Mouse (Mus musculus) cerebellum, postnatal 10 days (tissue): Measurements from ENCODE around the gene Fxr2.

Source experiments
- DNase-seq, 2 experiments: peaks; one replicate each; pipeline ENCODE4 v3.0.0; 2021; ENCODE audit warnings: mixed read lengths in 2 of 2

The Fxr2 gene

GRCm38 (mm10) chr11:69662213-69662966, 29.6 kb downstream of the Fxr2 start, which contains the start of gene Mpdu1:
Gene Mpdu1, minus strand, starts transcription at chr11:69662642.
- peak; percentile 94 to 97 for DNase-seq

DNA sequence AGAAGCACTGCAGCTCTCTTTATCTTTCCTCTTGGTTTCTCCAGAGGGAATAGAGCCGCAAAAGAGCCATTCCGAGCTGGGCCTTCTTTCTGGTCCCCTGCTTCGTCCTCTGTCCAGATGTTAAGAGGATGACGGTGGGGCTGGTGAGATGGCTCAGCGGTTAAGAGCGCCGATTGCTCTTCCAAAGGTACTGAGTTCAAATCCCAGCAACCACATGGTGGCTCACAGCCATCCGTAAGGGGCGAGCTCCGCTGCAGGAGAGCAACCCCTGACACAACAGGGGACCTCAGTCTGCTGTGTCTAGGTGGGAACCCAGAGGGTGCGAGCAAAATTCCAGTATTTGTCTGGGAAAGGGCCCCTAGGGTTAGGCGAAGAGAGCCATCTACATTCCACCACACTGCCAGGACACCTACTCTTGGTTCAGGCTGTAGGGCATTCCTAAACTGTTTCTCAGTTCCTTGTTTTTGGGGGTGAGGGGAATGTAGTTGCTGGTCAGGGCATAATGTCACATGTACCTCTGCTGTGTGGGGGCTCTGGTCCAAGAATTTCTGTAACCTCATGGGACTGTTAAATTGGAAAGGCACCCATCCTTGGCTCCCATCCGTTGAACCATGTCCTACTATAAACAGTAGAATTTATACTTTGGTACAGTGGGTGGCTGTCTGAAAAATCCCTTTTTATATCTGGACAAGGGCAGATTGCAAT, 30.3 kb downstream of the Fxr2 start:
- peak; percentile 41 to 54 for DNase-seq

GRCm38 (mm10) chr11:69663795-69664194, 31.0 kb downstream of the Fxr2 start:
- DNase-seq: peak in 1 of 2 experiments; percentile 34

DNA sequence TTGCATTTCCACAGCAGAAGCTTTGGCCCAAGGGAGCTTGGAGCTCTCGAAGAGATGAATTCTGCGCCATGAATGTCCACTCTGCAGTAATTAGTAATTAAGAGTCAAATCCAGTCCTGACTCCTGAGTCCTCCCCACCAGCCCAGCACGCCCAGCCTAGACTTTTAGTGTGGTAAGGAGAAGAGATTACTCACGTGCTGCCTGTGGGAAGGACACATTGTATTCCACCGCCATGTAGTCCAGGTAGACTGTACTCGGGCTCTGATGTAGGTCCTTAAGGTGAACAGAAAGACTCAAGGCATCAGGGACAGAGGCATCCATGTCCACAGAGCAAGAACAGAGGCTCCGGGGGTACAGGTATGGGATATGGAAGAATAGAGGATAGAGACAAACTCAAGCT, 32.1 kb downstream of the Fxr2 start:
- no peak for DNase-seq

DNA sequence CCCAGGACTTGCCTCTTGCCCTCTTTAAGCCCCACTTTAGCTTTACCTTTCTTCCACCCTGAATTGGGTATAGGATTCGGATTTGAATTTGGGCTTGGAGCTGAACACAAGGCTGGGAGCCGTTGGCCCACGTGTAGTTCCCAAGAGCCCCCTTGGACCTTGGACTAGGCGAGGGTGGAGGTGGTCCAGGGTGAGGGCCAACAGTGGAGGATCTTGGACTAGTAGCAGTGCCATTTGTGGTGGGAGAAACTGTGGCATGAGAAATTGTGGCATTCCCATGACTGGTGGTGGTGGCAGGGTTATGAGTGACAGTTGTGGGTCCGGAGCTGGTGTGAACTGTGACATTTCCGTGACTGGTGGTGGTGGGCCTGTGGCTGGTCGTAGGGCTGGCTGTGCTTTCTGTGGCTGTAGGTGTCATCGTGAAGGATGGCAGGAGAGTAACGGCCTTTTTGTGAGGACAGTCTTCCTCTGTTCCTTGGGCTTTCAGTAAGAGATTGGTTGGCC, 32.7 kb downstream of the Fxr2 start:
- DNase-seq: peak in 1 of 2 experiments; percentile 26

DNA sequence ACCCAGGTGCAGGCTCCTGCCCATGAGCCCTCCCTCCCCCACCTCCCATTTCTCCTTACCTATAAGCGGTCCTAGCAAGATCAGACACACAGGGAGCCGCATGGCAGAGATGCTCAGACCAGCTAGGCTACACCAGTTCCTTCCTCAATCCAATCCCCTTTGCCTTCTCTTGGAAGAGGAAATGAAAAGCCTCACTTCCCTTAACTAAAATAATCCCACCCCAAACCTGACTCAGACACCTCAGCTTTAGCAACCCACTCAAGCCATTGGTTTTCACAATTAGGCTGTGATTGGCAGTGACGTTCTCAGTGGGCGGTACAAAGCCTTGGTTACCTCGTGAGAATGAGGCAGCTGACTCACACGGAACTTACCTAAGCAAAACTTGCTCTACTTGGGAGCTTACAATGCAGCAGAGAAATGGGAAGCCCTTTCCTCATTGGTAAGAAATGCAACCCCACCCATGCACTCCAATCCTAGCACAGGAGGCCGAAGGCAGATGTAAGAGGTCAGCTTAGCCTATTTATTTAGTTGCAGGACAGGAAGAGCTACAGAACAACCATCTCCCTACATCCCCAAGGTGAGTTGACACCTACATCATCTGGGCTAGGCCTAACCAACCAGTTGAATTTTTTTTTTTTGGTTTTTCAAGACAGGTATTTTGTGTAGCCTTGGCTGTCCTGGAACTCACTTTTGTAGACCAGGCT, 33.3 kb downstream of the Fxr2 start, which contains the start of gene Cd68:
Gene Cd68, minus strand, starts transcription at position 193 of the 704 bp plus-strand sequence.
- peak in 1 of 2 experiments; percentile 35 for DNase-seq

DNA sequence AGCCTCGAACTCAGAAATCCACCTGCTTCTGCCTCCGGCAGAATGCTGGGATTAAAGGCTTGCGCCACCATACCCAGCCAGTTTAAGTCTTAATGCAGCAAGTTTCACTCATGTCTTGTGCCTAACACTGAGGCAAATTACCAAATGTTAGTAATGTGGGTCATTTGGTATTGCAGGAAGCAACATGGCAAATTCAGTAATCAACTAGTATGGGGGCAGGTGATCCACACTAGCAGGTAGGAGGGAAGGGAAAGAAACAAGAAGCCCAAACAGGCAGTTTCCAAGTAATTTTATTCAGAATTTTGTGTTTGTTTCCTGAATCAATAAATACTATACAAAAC, 33.8 kb downstream of the Fxr2 start:
- DNase-seq: no peak

- DNase-seq: peak; percentile 99
Measured at GRCm38 (mm10) chr11:69670786-69671725, 38.3 kb downstream of the Fxr2 start.

GRCm38 (mm10) chr11:69671726-69672124, 38.9 kb downstream of the Fxr2 start:
- DNase-seq: no peak

GRCm38 (mm10) chr11:69672211-69672706, 39.5 kb downstream of the Fxr2 start, which contains the start of gene Eif4a1:
Gene Eif4a1, minus strand, starts transcription at chr11:69672423.
- peak; percentile 99 to 100 for DNase-seq

DNA sequence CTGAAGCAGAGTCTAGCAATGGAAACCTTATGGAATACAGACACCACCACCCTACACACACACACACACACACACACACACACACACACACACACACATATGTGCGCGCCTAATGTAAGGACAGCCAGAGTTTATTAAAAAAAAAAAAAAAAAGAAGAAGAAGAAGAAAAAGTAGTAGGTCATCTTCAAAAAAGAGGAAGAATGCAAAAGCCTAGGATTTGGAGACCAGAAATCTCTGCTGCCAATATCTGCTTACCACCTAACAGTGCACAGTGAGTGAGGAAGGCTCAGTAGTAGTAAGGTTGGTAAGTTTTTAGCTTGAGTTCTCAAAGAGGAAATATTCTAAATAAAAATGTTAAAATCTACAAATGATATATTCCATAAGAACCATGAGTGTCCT, 46.4 kb downstream of the Fxr2 start:
- no peak for DNase-seq

DNA sequence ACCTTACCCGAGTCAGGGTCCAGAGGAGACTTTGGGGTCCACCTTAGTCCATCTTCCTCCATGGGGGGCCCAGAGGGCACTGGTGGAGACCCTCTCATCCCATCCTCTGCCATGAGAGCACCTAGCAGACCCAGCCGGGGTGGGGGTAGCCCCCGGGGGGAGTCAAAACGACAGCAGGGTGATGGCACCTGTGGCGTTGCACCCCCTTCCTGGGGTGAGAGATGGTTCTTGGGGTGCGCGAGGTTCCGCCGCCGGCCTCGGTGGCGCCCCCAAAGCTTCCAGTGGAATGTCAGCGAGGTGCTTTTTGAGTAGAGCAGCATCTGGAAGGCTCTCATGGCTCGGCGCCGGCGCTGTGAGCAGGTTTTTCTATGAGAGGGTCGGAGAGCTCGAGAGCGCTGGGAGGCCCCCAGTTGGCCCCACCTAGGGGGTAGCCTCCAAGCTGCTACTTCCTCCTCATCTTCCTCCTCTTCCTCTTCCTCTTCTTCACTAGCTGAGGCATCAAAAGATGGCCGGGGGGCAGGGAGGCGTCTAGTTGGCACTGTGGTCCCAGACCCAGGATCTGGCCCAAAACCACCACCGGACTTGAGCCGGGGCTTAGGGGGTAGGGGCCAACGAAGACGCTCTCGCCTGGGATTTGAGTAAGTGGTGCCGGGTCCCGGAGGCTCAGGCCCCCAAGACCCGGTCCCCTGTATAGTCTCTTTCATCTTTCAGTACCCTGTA, 47.5 kb downstream of the Fxr2 start:
- peak; percentile 29 to 38 for DNase-seq

DNA sequence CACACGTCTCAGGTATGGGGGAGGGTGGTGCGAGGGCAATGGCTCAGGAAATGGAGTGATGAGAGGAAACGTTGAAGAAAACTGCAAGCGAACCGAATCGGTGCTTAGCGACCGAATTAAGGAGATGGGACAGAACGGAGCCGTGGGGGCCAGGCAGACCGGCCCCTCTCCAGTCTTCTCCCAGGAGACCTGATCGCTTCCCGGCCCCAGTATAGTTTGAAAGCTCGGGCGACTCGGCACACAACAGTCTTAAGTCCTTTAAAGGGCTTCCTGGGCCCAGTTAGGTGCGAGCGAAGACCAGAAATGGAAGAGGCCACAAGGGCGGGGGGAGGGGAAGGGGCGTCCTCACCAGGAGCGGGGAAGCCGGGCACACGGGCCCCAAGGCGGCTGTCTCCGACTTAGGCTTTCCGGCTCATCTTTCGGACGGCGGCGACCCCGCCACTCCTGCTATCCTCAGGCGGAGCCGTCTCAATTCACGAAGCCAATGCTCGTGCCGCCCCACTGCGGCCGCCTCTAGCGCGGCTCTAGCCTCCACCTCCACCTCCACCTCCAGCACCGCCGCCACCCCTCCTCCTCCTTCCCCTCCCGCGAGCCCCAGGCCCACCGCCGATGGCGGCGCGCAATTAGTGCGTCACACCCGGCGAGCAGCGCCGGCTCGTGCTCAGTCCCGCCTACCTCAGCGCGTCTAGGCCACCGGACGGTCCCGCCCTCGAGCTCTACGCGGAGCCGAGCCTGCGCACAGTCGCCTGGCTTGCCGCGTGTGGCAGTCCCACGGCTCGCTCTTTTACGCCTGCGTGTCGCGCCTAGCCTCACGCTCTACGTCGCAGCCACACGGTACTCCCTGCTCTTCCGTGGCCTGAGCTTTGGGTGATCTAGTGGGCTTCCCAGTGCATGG, 48.8 kb downstream of the Fxr2 start, which contains the start of gene Senp3:
Gene Senp3, minus strand, starts transcription at position 771 of the 895 bp plus-strand sequence.
- peak; percentile 99 for DNase-seq

- peak in 1 of 2 experiments; percentile 39 for DNase-seq
Measured at GRCm38 (mm10) chr11:69682209-69682839, 49.5 kb downstream of the Fxr2 start.

DNA sequence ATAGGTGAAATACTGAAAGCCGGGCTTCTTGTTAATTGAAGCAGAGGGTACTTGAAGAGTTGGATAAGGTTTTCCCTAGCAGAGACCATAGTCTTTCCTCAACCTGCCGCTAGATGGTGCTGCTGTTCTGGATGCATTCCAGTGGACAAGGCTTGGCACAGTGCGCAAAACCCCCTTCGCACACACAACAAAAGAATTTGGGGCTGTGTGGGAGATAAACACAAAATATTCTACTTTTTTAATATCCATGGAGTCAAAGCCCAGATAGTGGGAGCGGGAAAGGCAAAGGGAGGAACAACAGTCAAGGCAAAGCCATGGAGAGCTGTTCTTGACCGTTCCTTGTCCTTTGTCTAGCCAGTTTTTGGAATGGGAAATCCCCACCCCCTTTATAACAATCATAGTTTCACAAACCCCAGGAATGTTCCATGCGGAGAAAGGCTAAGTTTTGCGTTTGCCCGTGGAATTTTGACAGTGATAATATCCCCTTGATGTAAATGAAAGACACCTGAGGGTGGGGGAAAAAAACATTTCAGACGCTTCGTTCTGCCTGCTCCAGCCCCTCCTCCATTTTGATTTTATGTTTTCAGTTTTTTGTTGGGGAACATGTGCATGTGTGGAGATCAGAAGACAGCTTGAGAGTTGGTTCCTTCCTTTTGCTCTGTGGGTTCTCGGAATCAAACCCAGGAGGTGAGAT, 50.2 kb downstream of the Fxr2 start:
- DNase-seq: peak; percentile 96 to 97

DNA sequence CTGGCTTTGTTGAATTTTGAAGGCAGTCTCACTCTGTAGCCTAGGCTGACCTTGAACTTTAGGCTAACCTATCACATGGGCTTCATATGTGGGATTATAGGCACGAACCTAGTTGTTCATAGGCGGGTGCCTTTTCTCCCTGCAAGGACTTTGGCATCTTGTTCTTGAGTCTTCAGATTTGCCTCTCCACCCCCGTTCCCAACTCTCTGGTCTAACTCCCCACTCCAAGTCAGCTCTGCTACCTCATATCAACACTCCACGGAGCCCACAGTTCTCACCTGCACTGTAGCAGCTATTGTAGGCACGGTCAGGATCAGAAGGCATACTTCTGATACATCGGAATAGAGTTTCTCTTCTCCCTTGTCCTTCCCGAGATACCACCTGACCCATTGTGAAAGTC, 50.8 kb downstream of the Fxr2 start:
- peak in 1 of 2 experiments; percentile 31 for DNase-seq

DNA sequence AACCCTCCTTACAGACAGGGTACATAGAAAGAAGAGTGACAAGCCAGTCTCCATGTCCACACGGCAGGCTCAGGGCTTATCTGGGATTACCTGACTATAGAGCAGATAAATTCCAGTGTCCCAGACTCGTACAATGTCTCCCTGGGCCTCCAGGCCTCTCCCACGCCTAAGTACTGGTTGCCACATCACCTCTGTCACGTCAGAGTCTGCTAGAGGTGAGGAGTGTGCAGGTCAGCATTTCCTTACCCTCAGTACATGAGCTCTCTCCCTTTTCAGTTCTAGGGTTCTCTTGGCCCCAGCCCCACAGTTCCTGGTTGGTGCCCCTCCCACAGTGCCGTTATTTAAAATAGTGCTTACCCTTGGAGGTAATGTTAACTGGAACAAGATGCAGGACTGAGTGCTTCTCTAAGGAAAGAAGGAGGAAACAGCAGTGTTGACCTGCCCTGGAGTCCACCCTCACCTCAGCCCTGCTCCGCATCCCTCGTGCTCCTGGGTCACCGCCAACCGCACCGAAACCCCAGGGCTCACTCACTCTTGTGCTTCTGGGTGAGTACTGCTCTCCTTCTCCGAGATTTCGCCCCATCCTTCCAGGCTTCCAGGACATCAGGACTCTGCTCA, 51.4 kb downstream of the Fxr2 start:
- peak; percentile 42 to 48 for DNase-seq

- peak; percentile 54 to 61 for DNase-seq
Measured at GRCm38 (mm10) chr11:69684936-69685335, 52.1 kb downstream of the Fxr2 start.
